Mouse (Mus musculus): ENCODE data around the gene Jmjd1c. TPM values are rescaled to one million over a fixed set of nuclear protein-coding genes. Genes with fewer than 3 reads are reported as not detected.
A peak's percentile ranks its signal among the peaks of the same experiment; 100 is the strongest.

Gene Jmjd1c
- polyA plus RNA-seq, 2 experiments: 34.5 to 52.2 TPM

GRCm38 (mm10) chr10:67097437-67098150, 1.7 kb downstream of the Jmjd1c start:
- H3K27me3 ChIP-seq (ENCODE audit: control insufficient read depth, insufficient read depth, low read length): no peaks in the 10 kb centered on the region
- ATAC-seq (ENCODE audit: low FRiP score, low read depth): no peak
- 3% methylated on average over 15 of the region's 15 CpGs for WGBS
- DNase-seq (ENCODE audit: low spot score): peak; percentile 48
- H3K9ac ChIP-seq (ENCODE audit: low read depth, low read length, severe bottlenecking): peak overlapping the region; percentile 99
- H3K27ac ChIP-seq (replicated peaks; ENCODE audit: low read depth, low read length): peak overlapping the region; percentile 98
- H3K4me2 ChIP-seq (replicated peaks; ENCODE audit: low read depth, low read length, severe bottlenecking): peak overlapping the region; percentile 72
- no peak for TF ChIP-seq POLR2A (IDR thresholded peaks at IDR 0.05; ENCODE audit: borderline replicate concordance, extremely low read depth, insufficient read depth, insufficient read length)
- no peaks in the 10 kb centered on the region for H3K36me3 ChIP-seq (ENCODE audit: control insufficient read depth, insufficient read depth, low read length)
- no peaks in the 10 kb centered on the region for H3K9me3 ChIP-seq (ENCODE audit: control insufficient read depth, low read length)
- H3K4me1 ChIP-seq (ENCODE audit: control insufficient read depth, insufficient read depth, low read length): peaks cover 30% of the 10 kb centered on the region
- peak overlapping the region; percentile 95 for H3K4me3 ChIP-seq (replicated peaks; ENCODE audit: low read length)

DNA sequence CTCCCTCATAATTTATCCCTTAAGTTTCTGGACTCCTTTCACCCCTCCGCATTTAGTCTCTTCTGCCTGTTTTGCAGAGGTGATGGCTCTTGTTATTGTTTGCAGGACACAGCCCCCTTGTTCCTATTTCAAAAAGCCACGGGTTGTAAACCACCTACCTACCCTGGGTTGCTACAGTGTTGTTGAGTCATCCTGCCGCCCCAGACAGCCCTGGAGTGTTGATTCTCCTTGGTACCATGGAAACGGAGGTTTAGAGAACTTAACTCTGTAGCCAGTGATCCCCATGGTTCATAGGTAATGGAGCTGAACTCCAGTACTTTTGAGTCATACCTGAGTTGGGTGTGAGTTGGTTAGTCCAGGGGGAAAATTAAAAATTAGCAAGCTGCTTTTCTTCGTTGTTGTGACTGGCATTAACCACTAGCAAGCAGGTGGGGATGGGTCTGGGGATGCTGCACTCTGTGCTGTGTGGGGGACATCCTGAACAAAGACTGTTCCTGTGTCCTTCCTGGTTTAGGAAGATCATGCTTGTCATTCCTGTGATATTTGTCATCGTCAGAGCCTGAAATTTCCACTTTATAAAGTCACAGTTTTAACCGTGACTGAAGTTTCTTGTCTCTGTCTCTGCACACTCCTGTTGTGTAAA, 2.6 kb downstream of the Jmjd1c start:
- TF ChIP-seq POLR2A (IDR thresholded peaks at IDR 0.05; ENCODE audit: borderline replicate concordance, extremely low read depth, insufficient read depth, insufficient read length): no peak
- ATAC-seq (ENCODE audit: low FRiP score, low read depth) (no peak), DNase-seq (ENCODE audit: low spot score) (no peak)
- Histone ChIP-seq H3K36me3 (ENCODE audit: control insufficient read depth, insufficient read depth, low read length) (no peaks in the 10 kb centered on the region), H3K4me2 (replicated peaks; ENCODE audit: low read depth, low read length, severe bottlenecking) (peak overlapping the region; percentile 72), H3K9ac (ENCODE audit: low read depth, low read length, severe bottlenecking) (0 out of 2 replicates have a peak overlapping the region, but pooled peaks have one; percentile 31), H3K4me1 (ENCODE audit: control insufficient read depth, insufficient read depth, low read length) (peaks cover 38% of the 10 kb centered on the region), H3K27ac (replicated peaks; ENCODE audit: low read depth, low read length) (no peak overlapping the region), H3K9me3 (ENCODE audit: control insufficient read depth, low read length) (no peaks in the 10 kb centered on the region), H3K27me3 (ENCODE audit: control insufficient read depth, insufficient read depth, low read length) (no peaks in the 10 kb centered on the region), H3K4me3 (replicated peaks; ENCODE audit: low read length) (peak overlapping the region; percentile 95)
- WGBS: 21% methylated on average over 7 of the region's 7 CpGs

DNA sequence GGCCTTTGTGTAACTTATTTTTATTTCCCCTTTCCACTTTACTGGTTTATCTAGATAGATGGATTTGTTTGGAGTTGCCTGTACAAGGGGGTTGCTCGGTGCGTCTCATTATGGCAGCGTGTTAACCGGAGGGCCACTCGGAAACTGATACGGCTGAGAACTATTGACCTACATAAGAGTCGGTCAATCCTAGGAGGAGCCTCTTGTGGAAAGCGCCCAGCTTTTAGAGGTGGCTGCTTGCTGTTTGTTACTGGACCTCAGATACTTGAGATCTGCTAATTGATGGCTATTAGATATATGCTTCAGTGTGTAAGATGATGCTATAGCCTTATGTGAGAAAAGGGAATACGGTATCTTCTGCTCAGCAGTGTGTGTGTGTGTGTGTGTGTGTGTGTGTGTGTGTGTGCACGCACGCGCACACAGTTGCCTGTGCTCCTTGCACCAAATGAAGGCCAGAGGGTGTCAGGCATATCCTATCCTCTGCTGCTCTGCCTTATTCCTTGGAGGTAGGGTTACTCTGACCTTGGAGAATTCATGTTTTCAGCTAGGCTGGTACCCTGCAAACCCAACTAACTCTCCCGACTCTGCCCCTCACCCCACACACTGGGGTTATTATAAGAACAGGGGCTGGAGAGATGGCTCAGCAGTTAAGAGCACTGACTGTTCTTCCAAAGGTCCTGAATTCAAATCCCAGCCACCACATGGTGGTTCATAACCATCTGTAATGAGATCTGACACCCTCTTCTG, 3.4 kb downstream of the Jmjd1c start:
- no peak for ATAC-seq (ENCODE audit: low FRiP score, low read depth)
- Histone ChIP-seq H3K9ac (ENCODE audit: low read depth, low read length, severe bottlenecking) (no peak overlapping the region), H3K4me3 (replicated peaks; ENCODE audit: low read length) (no peak overlapping the region), H3K4me1 (ENCODE audit: control insufficient read depth, insufficient read depth, low read length) (peaks cover 46% of the 10 kb centered on the region), H3K27me3 (ENCODE audit: control insufficient read depth, insufficient read depth, low read length) (no peaks in the 10 kb centered on the region), H3K36me3 (ENCODE audit: control insufficient read depth, insufficient read depth, low read length) (no peaks in the 10 kb centered on the region), H3K27ac (replicated peaks; ENCODE audit: low read depth, low read length) (no peak overlapping the region), H3K9me3 (ENCODE audit: control insufficient read depth, low read length) (no peaks in the 10 kb centered on the region), H3K4me2 (replicated peaks; ENCODE audit: low read depth, low read length, severe bottlenecking) (no peak overlapping the region)
- WGBS: 69% methylated on average over 13 of the region's 13 CpGs
- no peak for TF ChIP-seq POLR2A (IDR thresholded peaks at IDR 0.05; ENCODE audit: borderline replicate concordance, extremely low read depth, insufficient read depth, insufficient read length)
- DNase-seq (ENCODE audit: low spot score): no peak

GRCm38 (mm10) chr10:67100011-67100661, 4.2 kb downstream of the Jmjd1c start:
- Histone ChIP-seq H3K27me3 (ENCODE audit: control insufficient read depth, insufficient read depth, low read length) (no peaks in the 10 kb centered on the region), H3K9ac (ENCODE audit: low read depth, low read length, severe bottlenecking) (no peak overlapping the region), H3K27ac (replicated peaks; ENCODE audit: low read depth, low read length) (no peak overlapping the region), H3K9me3 (ENCODE audit: control insufficient read depth, low read length) (no peaks in the 10 kb centered on the region), H3K4me2 (replicated peaks; ENCODE audit: low read depth, low read length, severe bottlenecking) (no peak overlapping the region), H3K36me3 (ENCODE audit: control insufficient read depth, insufficient read depth, low read length) (no peaks in the 10 kb centered on the region), H3K4me3 (replicated peaks; ENCODE audit: low read length) (no peak overlapping the region), H3K4me1 (ENCODE audit: control insufficient read depth, insufficient read depth, low read length) (peaks cover 52% of the 10 kb centered on the region)
- TF ChIP-seq POLR2A (IDR thresholded peaks at IDR 0.05; ENCODE audit: borderline replicate concordance, extremely low read depth, insufficient read depth, insufficient read length): no peak
- ATAC-seq (ENCODE audit: low FRiP score, low read depth) (no peak), DNase-seq (ENCODE audit: low spot score) (no peak)
- 68% methylated on average over 7 of the region's 7 CpGs for WGBS

- Histone ChIP-seq H3K9me3 (ENCODE audit: control insufficient read depth, low read length) (no peaks in the 10 kb centered on the region), H3K27ac (replicated peaks; ENCODE audit: low read depth, low read length) (no peak overlapping the region), H3K4me3 (replicated peaks; ENCODE audit: low read length) (no peak overlapping the region), H3K4me2 (replicated peaks; ENCODE audit: low read depth, low read length, severe bottlenecking) (no peak overlapping the region), H3K9ac (ENCODE audit: low read depth, low read length, severe bottlenecking) (no peak overlapping the region), H3K27me3 (ENCODE audit: control insufficient read depth, insufficient read depth, low read length) (no peaks in the 10 kb centered on the region), H3K4me1 (ENCODE audit: control insufficient read depth, insufficient read depth, low read length) (peaks cover 50% of the 10 kb centered on the region), H3K36me3 (ENCODE audit: control insufficient read depth, insufficient read depth, low read length) (no peaks in the 10 kb centered on the region)
- no peak for ATAC-seq (ENCODE audit: low FRiP score, low read depth)
- 73% methylated on average over 9 of the region's 9 CpGs for WGBS
- TF ChIP-seq POLR2A (IDR thresholded peaks at IDR 0.05; ENCODE audit: borderline replicate concordance, extremely low read depth, insufficient read depth, insufficient read length): no peak
- DNase-seq (ENCODE audit: low spot score): no peak
Measured at GRCm38 (mm10) chr10:67100831-67101251, 4.9 kb downstream of the Jmjd1c start.

All from limb, embryonic 14.5 days (tissue).